Mouse (Mus musculus) lung, adult 2 months (tissue): ENCODE data around the gene Olfr610.

Experiments used
- CTCF ChIP-seq: fragments of 200-500 bp; IDR thresholded peaks from 2 replicates; pipeline ENCODE4 v1.5.1; 2011; ENCODE audit warnings: mild to moderate bottlenecking, low read length, control low read depth; ENCODE audit not compliant: insufficient read depth
- POLR2A ChIP-seq: fragments of 200-500 bp; IDR thresholded peaks from 2 replicates; pipeline ENCODE4 v1.6.1; 2011; ENCODE audit warnings: low read depth, mild to moderate bottlenecking, control low read depth, low read length, borderline replicate concordance; ENCODE audit errors: extremely low read depth

DNA sequence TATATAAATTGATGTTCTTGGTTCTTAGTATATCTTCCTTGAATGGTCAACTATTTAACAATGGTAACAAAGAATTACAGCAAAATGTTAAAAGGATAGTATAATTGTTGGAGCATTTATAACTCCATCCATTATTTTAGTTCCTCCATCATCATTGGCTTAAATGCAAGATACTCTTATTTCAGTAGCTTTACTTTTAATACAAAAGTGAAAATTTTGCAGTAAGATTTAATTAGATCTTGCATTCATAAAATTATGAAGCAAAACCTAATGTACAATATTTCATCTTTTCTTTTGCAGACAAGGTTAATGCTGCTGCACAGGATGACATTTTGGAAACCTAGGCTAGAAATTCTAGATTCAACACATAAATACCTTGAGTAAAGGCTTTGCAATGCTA is 42.3 kb downstream of the Olfr610 start, which contains the start of gene Olfr608:
- TF ChIP-seq POLR2A (no peak), CTCF (no peak)
